In genomic region chr9:123304917-123305316, GRCm38 (mm10) we compare ENCODE assay signal across 18 mouse cellular contexts.
"Had no signal": no experiment of that assay in that cellular context is flagged by ENCODE, and none has a peak within 500 bp of the region (broad histone marks: within the 10 kb centered on the region; RNA-seq: fewer than 3 reads in every experiment).

No protein-coding gene starts in this region.

- H3K36me3 ChIP-seq: liver, embryonic 13.5 days; lung, embryonic 15.5 days; midbrain, embryonic 10.5 days; midbrain, embryonic 13.5 days had no signal

- H3K27ac ChIP-seq: left cerebral cortex, adult 2 months; liver, embryonic 13.5 days; lung, embryonic 15.5 days; midbrain, embryonic 10.5 days; midbrain, embryonic 13.5 days; stomach, postnatal 0 days had no signal

- H3K9me3 ChIP-seq: liver, embryonic 13.5 days; lung, embryonic 15.5 days; megakaryocyte, embryonic 14.5 days; midbrain, embryonic 10.5 days; midbrain, embryonic 13.5 days had no signal

- DNase-seq: kidney, adult 2 months; kidney, postnatal 10 days; kidney, postnatal 36 days; layer of hippocampus, postnatal 36 days; liver, embryonic 13.5 days; right cerebral cortex, postnatal 14 days; right cerebral cortex, postnatal 4 days; thymus, adult 2 months; thymus, postnatal 14 days; thymus, postnatal 4 days had no signal

- H3K9ac ChIP-seq: liver, embryonic 13.5 days; lung, embryonic 15.5 days; midbrain, embryonic 13.5 days had no signal

- H3K4me2 ChIP-seq: liver, embryonic 13.5 days; lung, embryonic 15.5 days; midbrain, embryonic 13.5 days had no signal

- H3K4me3 ChIP-seq: left cerebral cortex, adult 2 months; liver, embryonic 13.5 days; lung, embryonic 15.5 days; megakaryocyte, embryonic 14.5 days; midbrain, embryonic 10.5 days; midbrain, embryonic 13.5 days had no signal

- H3K27me3 ChIP-seq: liver, embryonic 13.5 days; lung, embryonic 15.5 days; megakaryocyte, embryonic 14.5 days; midbrain, embryonic 13.5 days had no signal

- ATAC-seq: intestine, postnatal 0 days; midbrain, embryonic 13.5 days; midbrain, embryonic 16.5 days had no signal

- H3K4me1 ChIP-seq: liver, embryonic 13.5 days; midbrain, embryonic 10.5 days; midbrain, embryonic 13.5 days had no signal
